Mouse (Mus musculus) neutrophil, adult 5-6 weeks (primary cell): Measurements from ENCODE around the gene Fam174a. TPM values are rescaled to one million over a fixed set of nuclear protein-coding genes. Genes with fewer than 3 reads are reported as not detected.

Experiments
- ATAC-seq: fragments of 151-379, 151-347 bp; 2 replicates; pipeline ENCODE4 v1.8.0; 2017; ENCODE audit warnings: mild to moderate bottlenecking, moderate TSS enrichment; ENCODE audit not compliant: insufficient number of reproducible peaks, poor library complexity, low FRiP score, severe bottlenecking; ENCODE audit errors: extremely low read depth
- total RNA-seq: library from RNA; stranded (forward); fragments of 200-1000 nt; gene quantifications from 2 replicates; pipeline ENCODE4 v1.2.3, GENCODE M21; 2017

The Fam174a gene
- total RNA-seq, 1 experiment from 2014 or later: 22.5 TPM

GRCm38 (mm10) chr1:95381028-95381427 lies 67.6 kb downstream of the Fam174a start:
- ATAC-seq: peak; percentile 51; the same call in 1 of the 2 replicates
